Mouse (Mus musculus): ENCODE data around the gene Iffo1. TPM values are rescaled to one million over a fixed set of nuclear protein-coding genes. Genes with fewer than 3 reads are reported as not detected.

Gene Iffo1
- polyA plus RNA-seq (2014; fragmentation: Illumina TruSeq; extraction: RNeasy Lipid Tissue Mini Kit (QIAGEN cat#74804); ENCODE audit: low read depth, low replicate concordance) = 12.2 TPM

GRCm38 (mm10) chr6:125145001-125145400, at the start of gene Iffo1:
Gene Iffo1, plus strand, starts transcription at chr6:125145241.

GRCm38 (mm10) chr6:125095391-125096278, 49.4 kb upstream of the Iffo1 start, which contains the start of gene Chd4:
Gene Chd4, plus strand, starts transcription at chr6:125095981.

GRCm38 (mm10) chr6:125131302-125132156, 13.5 kb upstream of the Iffo1 start, which contains the start of gene Nop2:
Gene Nop2, plus strand, starts transcription at chr6:125131909.

GRCm38 (mm10) chr6:125166051-125166751, 21.2 kb downstream of the Iffo1 start, which contains the start of gene Gapdh:
Gene Gapdh, minus strand, starts transcription at chr6:125166467.

DNA sequence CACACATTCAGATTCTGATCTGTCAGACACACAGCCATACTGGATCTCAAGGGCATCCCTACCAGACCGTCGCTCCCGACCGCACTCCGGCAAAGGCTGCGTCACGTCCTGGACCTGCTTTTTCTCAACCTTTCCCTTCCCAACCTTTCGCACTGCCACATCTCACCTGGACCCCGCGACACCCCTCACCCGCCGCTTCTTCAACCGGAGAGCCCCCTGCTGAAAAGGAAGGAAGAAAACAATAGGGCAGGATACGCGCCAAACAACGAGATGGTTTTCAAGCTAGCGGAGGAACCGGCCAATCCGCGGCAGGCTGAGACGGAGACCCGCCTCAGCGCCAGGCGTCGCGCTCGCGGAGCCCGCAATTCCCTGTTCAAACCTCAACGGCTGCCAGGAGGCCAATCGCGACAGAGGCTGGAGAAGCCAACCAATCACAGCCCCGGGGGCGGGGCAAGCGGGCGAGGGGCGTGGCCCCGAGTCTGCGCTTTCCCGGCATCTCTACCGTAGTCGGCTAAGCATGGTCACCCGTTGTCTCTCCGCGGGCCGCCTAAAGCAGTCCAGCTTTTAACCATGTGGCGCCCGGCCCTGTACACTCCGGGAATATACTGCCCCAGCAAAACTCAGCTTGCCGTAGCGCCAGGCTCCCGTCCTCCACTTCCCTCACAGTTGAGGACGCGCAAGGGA, 46.4 kb downstream of the Iffo1 start, which contains the start of the genes Ncapd2 and Mrpl51:
Gene Ncapd2, minus strand, starts transcription at position 370 of the 684 bp plus-strand sequence.
Gene Mrpl51, plus strand, starts transcription at position 470 of the 684 bp plus-strand sequence.

Other genes with a start within 250 kb of the Iffo1 start
- gene Lag3, start 233.5 kb upstream of the Iffo1 start, polyA plus RNA-seq (2014; fragmentation: Illumina TruSeq; extraction: RNeasy Lipid Tissue Mini Kit (QIAGEN cat#74804); ENCODE audit: low read depth, low replicate concordance) = 2.3 TPM
- 493 TPM for gene Ptms, start 225.1 kb upstream of the Iffo1 start, polyA plus RNA-seq (2014; fragmentation: Illumina TruSeq; extraction: RNeasy Lipid Tissue Mini Kit (QIAGEN cat#74804); ENCODE audit: low read depth, low replicate concordance)
- gene Mlf2, start 213.9 kb upstream of the Iffo1 start, polyA plus RNA-seq (2014; fragmentation: Illumina TruSeq; extraction: RNeasy Lipid Tissue Mini Kit (QIAGEN cat#74804); ENCODE audit: low read depth, low replicate concordance) = 206 TPM
- gene Cops7a, start 179.7 kb upstream of the Iffo1 start, polyA plus RNA-seq (2014; fragmentation: Illumina TruSeq; extraction: RNeasy Lipid Tissue Mini Kit (QIAGEN cat#74804); ENCODE audit: low read depth, low replicate concordance) = 105 TPM
- gene Pianp, start 148.5 kb upstream of the Iffo1 start, polyA plus RNA-seq (2014; fragmentation: Illumina TruSeq; extraction: RNeasy Lipid Tissue Mini Kit (QIAGEN cat#74804); ENCODE audit: low read depth, low replicate concordance) = 2.8 TPM
- gene Zfp384, start 136.1 kb upstream of the Iffo1 start, polyA plus RNA-seq (2014; fragmentation: Illumina TruSeq; extraction: RNeasy Lipid Tissue Mini Kit (QIAGEN cat#74804); ENCODE audit: low read depth, low replicate concordance) = 34.8 TPM
- 58.4 TPM for gene Ing4, start 105.5 kb upstream of the Iffo1 start, polyA plus RNA-seq (2014; fragmentation: Illumina TruSeq; extraction: RNeasy Lipid Tissue Mini Kit (QIAGEN cat#74804); ENCODE audit: low read depth, low replicate concordance)
- gene Acrbp, start 95.6 kb upstream of the Iffo1 start, polyA plus RNA-seq (2014; fragmentation: Illumina TruSeq; extraction: RNeasy Lipid Tissue Mini Kit (QIAGEN cat#74804); ENCODE audit: low read depth, low replicate concordance) = 28.7 TPM
- 2.3 TPM for gene Lpar5, start 77.3 kb upstream of the Iffo1 start, polyA plus RNA-seq (2014; fragmentation: Illumina TruSeq; extraction: RNeasy Lipid Tissue Mini Kit (QIAGEN cat#74804); ENCODE audit: low read depth, low replicate concordance)
- 128 TPM for gene Chd4, start 49.3 kb upstream of the Iffo1 start, polyA plus RNA-seq (2014; fragmentation: Illumina TruSeq; extraction: RNeasy Lipid Tissue Mini Kit (QIAGEN cat#74804); ENCODE audit: low read depth, low replicate concordance)
- gene Nop2, start 13.3 kb upstream of the Iffo1 start, polyA plus RNA-seq (2014; fragmentation: Illumina TruSeq; extraction: RNeasy Lipid Tissue Mini Kit (QIAGEN cat#74804); ENCODE audit: low read depth, low replicate concordance) = 15.1 TPM
- gene Gapdh, start 21.2 kb downstream of the Iffo1 start, polyA plus RNA-seq (2014; fragmentation: Illumina TruSeq; extraction: RNeasy Lipid Tissue Mini Kit (QIAGEN cat#74804); ENCODE audit: low read depth, low replicate concordance) = 871 TPM
- gene Ncapd2, start 46.5 kb downstream of the Iffo1 start, polyA plus RNA-seq (2014; fragmentation: Illumina TruSeq; extraction: RNeasy Lipid Tissue Mini Kit (QIAGEN cat#74804); ENCODE audit: low read depth, low replicate concordance) = 10.9 TPM
- 122 TPM for gene Mrpl51, start 46.6 kb downstream of the Iffo1 start, polyA plus RNA-seq (2014; fragmentation: Illumina TruSeq; extraction: RNeasy Lipid Tissue Mini Kit (QIAGEN cat#74804); ENCODE audit: low read depth, low replicate concordance)
- gene Vamp1, start 70.3 kb downstream of the Iffo1 start, polyA plus RNA-seq (2014; fragmentation: Illumina TruSeq; extraction: RNeasy Lipid Tissue Mini Kit (QIAGEN cat#74804); ENCODE audit: low read depth, low replicate concordance) = 32.0 TPM
- 22.8 TPM for gene Tapbpl, start 86.6 kb downstream of the Iffo1 start, polyA plus RNA-seq (2014; fragmentation: Illumina TruSeq; extraction: RNeasy Lipid Tissue Mini Kit (QIAGEN cat#74804); ENCODE audit: low read depth, low replicate concordance)
- 1.2 TPM for gene Cd27, start 91.8 kb downstream of the Iffo1 start, polyA plus RNA-seq (2014; fragmentation: Illumina TruSeq; extraction: RNeasy Lipid Tissue Mini Kit (QIAGEN cat#74804); ENCODE audit: low read depth, low replicate concordance)
- gene Tuba3a, start 140.8 kb downstream of the Iffo1 start, polyA plus RNA-seq (2014; fragmentation: Illumina TruSeq; extraction: RNeasy Lipid Tissue Mini Kit (QIAGEN cat#74804); ENCODE audit: low read depth, low replicate concordance) = 21.6 TPM
- gene Ltbr, start 168.6 kb downstream of the Iffo1 start, polyA plus RNA-seq (2014; fragmentation: Illumina TruSeq; extraction: RNeasy Lipid Tissue Mini Kit (QIAGEN cat#74804); ENCODE audit: low read depth, low replicate concordance) = 65.7 TPM
- 35.9 TPM for gene Scnn1a, start 175.4 kb downstream of the Iffo1 start, polyA plus RNA-seq (2014; fragmentation: Illumina TruSeq; extraction: RNeasy Lipid Tissue Mini Kit (QIAGEN cat#74804); ENCODE audit: low read depth, low replicate concordance)
- gene Tnfrsf1a, start 204.1 kb downstream of the Iffo1 start, polyA plus RNA-seq (2014; fragmentation: Illumina TruSeq; extraction: RNeasy Lipid Tissue Mini Kit (QIAGEN cat#74804); ENCODE audit: low read depth, low replicate concordance) = 99.5 TPM
- 1.9 TPM for gene Plekhg6, start 235.6 kb downstream of the Iffo1 start, polyA plus RNA-seq (2014; fragmentation: Illumina TruSeq; extraction: RNeasy Lipid Tissue Mini Kit (QIAGEN cat#74804); ENCODE audit: low read depth, low replicate concordance)

Data from adipose tissue, adult 10 weeks (tissue).